Mouse (Mus musculus) MEL (cell line): ENCODE measurements around the gene P2ry2. TPM values are rescaled to one million over a fixed set of nuclear protein-coding genes. Genes with fewer than 3 reads are reported as not detected.

Source experiments
- DNase-seq: peaks from one replicate; pipeline ENCODE4 v3.0.0; 2011; ENCODE audit warnings: low read depth, low spot score
- H3K27ac ChIP-seq: 2 replicates; pipeline ENCODE4 v1.5.1; 2012; ENCODE audit warnings: low read depth, mild to moderate bottlenecking, control low read depth, low read length, moderate library complexity; ENCODE audit not compliant: control insufficient read depth
- H3K27me3 ChIP-seq, 2 experiments: fragments of 150-350 bp in 1 of 2; sonication (generic) in 1 of 2; 2 replicates each; pipeline ENCODE4 v1.6.1; 2012; ENCODE audit warnings: low read length in 2 of 2, mild to moderate bottlenecking in 2 of 2, improper control_type of control experiment in 1 of 2, moderate library complexity in 1 of 2; ENCODE audit not compliant: insufficient read depth in 2 of 2, control insufficient read depth in 1 of 2
- H3K36me3 ChIP-seq, 2 experiments: 2 replicates each; pipeline ENCODE4 v1.6.1; 2012 to 2014; ENCODE audit warnings: low read length in 2 of 2, improper control_type of control experiment in 1 of 2, inconsistent platforms in 1 of 2, mild to moderate bottlenecking in 1 of 2; ENCODE audit not compliant: insufficient read depth in 2 of 2, control insufficient read depth in 1 of 2
- H3K4me1 ChIP-seq, 2 experiments: fragments of 150-350 bp in 1 of 2; sonication (generic) in 1 of 2; 2 replicates each; pipeline ENCODE4 v1.6.1; 2012; ENCODE audit warnings: low read length in 2 of 2, improper control_type of control experiment in 1 of 2, mild to moderate bottlenecking in 1 of 2; ENCODE audit not compliant: insufficient read depth in 2 of 2, control insufficient read depth in 1 of 2
- H3K4me3 ChIP-seq, 2 experiments: fragments of 150-350 bp in 1 of 2; sonication (generic) in 1 of 2; 2 replicates each; pipeline ENCODE4 v1.5.1; 2012; ENCODE audit warnings: low read depth in 2 of 2, low read length in 2 of 2, mild to moderate bottlenecking in 2 of 2, moderate library complexity in 2 of 2, control low read depth in 1 of 2, improper control_type of control experiment in 1 of 2; ENCODE audit not compliant: control insufficient read depth in 1 of 2, insufficient read depth in 1 of 2
- H3K79me2 ChIP-seq: 2 replicates; pipeline ENCODE4 v1.6.1; 2012; ENCODE audit warnings: mild to moderate bottlenecking, low read length, moderate library complexity; ENCODE audit not compliant: control insufficient read depth, poor library complexity, insufficient read depth
- H3K9ac ChIP-seq: 2 replicates; pipeline ENCODE4 v1.6.1; 2012; ENCODE audit warnings: low read depth, mild to moderate bottlenecking, control low read depth, low read length, moderate library complexity; ENCODE audit not compliant: control insufficient read depth, poor library complexity, severe bottlenecking
- H3K9me3 ChIP-seq: fragments of 150-350 bp; sonication (generic); replicated peaks from 2 replicates; pipeline ENCODE4 v1.6.1; 2012; ENCODE audit warnings: mild to moderate bottlenecking, low read length, improper control_type of control experiment, moderate library complexity; ENCODE audit not compliant: insufficient read depth
- BHLHE40 ChIP-seq: IDR thresholded peaks from 2 replicates; pipeline ENCODE4 v1.6.1; 2012; ENCODE audit warnings: low read depth, mild to moderate bottlenecking, inconsistent platforms, low read length, improper control_type of control experiment, borderline replicate concordance
- CHD1 ChIP-seq: IDR thresholded peaks from 2 replicates; pipeline ENCODE4 v1.6.1; 2012; ENCODE audit warnings: low read depth, mild to moderate bottlenecking, inconsistent platforms, low read length, improper control_type of control experiment
- CHD2 ChIP-seq: IDR thresholded peaks from 2 replicates; pipeline ENCODE4 v1.6.1; 2011; ENCODE audit warnings: low read length, improper control_type of control experiment
- CTCF ChIP-seq, 3 experiments: IDR thresholded peaks in 2 of 3; conservative IDR thresholded peaks in 1 of 3; 2 replicates each; pipeline ENCODE4 v1.5.1; 2011 to 2012; ENCODE audit warnings: low read length in 3 of 3, low read depth in 2 of 3, mild to moderate bottlenecking in 2 of 3, improper control_type of control experiment in 1 of 3, inconsistent platforms in 1 of 3, mixed read lengths in 1 of 3, moderate library complexity in 1 of 3; ENCODE audit not compliant: control insufficient read depth in 1 of 3, insufficient read depth in 1 of 3, poor library complexity in 1 of 3, severe bottlenecking in 1 of 3
- E2F4 ChIP-seq: IDR thresholded peaks from 2 replicates; pipeline ENCODE4 v1.6.1; 2011; ENCODE audit warnings: low read depth, low read length, improper control_type of control experiment, borderline replicate concordance
- EP300 ChIP-seq, 2 experiments: IDR thresholded peaks; 2 replicates each; pipeline ENCODE4 v1.6.1; 2011; ENCODE audit warnings: improper control_type of control experiment in 2 of 2, low read length in 2 of 2, low read depth in 1 of 2, mild to moderate bottlenecking in 1 of 2
- GATA1 ChIP-seq: IDR thresholded peaks from 2 replicates; pipeline ENCODE4 v1.6.1; 2011; ENCODE audit warnings: low read depth, low read length, improper control_type of control experiment
- HCFC1 ChIP-seq: IDR thresholded peaks from 2 replicates; pipeline ENCODE4 v1.6.1; 2012; ENCODE audit warnings: low read depth, mild to moderate bottlenecking, inconsistent platforms, low read length, improper control_type of control experiment, moderate library complexity
- KAT2A ChIP-seq: conservative IDR thresholded peaks from 2 replicates; pipeline ENCODE4 v1.6.1; 2012; ENCODE audit warnings: low read depth, low read length, improper control_type of control experiment, inconsistent platforms
- MAFK ChIP-seq: IDR thresholded peaks from 2 replicates; pipeline ENCODE4 v1.6.1; 2011; ENCODE audit warnings: low read depth, mild to moderate bottlenecking, low read length, improper control_type of control experiment, borderline replicate concordance
- MAX ChIP-seq: IDR thresholded peaks from 2 replicates; pipeline ENCODE4 v1.6.1; 2011; ENCODE audit warnings: low read length, improper control_type of control experiment
- MAZ ChIP-seq: IDR thresholded peaks from 2 replicates; pipeline ENCODE4 v1.6.1; 2012; ENCODE audit warnings: low read depth, mild to moderate bottlenecking, inconsistent platforms, low read length, improper control_type of control experiment
- MEF2A ChIP-seq: IDR thresholded peaks from 2 replicates; pipeline ENCODE4 v1.6.1; 2014; ENCODE audit warnings: low read depth, mild to moderate bottlenecking, inconsistent platforms, low read length, improper control_type of control experiment; ENCODE audit not compliant: poor library complexity, insufficient replicate concordance, severe bottlenecking; ENCODE audit errors: extremely low read depth
- MYC ChIP-seq: IDR thresholded peaks from 2 replicates; pipeline ENCODE4 v1.6.1; 2011; ENCODE audit warnings: low read depth, mild to moderate bottlenecking, low read length, improper control_type of control experiment, moderate library complexity
- NELFE ChIP-seq: IDR thresholded peaks from 2 replicates; pipeline ENCODE4 v1.6.1; 2011; ENCODE audit warnings: low read depth, low read length, improper control_type of control experiment
- NRF1 ChIP-seq: IDR thresholded peaks from 2 replicates; pipeline ENCODE4 v1.6.1; 2014; ENCODE audit warnings: low read depth, mild to moderate bottlenecking, inconsistent platforms, low read length, improper control_type of control experiment, moderate library complexity; ENCODE audit not compliant: poor library complexity, insufficient read depth, severe bottlenecking
- POLR2A ChIP-seq, 2 experiments: IDR thresholded peaks; 2 replicates each; pipeline ENCODE4 v1.6.1; 2011 to 2012; ENCODE audit warnings: low read length in 2 of 2, mild to moderate bottlenecking in 2 of 2, control low read depth in 1 of 2, improper control_type of control experiment in 1 of 2, low read depth in 1 of 2, moderate library complexity in 1 of 2; ENCODE audit not compliant: control insufficient read depth in 1 of 2, insufficient read depth in 1 of 2, poor library complexity in 1 of 2
- POLR2AphosphoS2 ChIP-seq: IDR thresholded peaks from 2 replicates; pipeline ENCODE4 v1.6.1; 2011; ENCODE audit warnings: low read length, improper control_type of control experiment
- POLR2AphosphoS5 ChIP-seq: IDR thresholded peaks from 2 replicates; pipeline ENCODE4 v1.6.1; 2012; ENCODE audit warnings: low read depth, borderline replicate concordance, mild to moderate bottlenecking, inconsistent platforms, low read length, moderate library complexity, mixed read lengths
- RAD21 ChIP-seq: IDR thresholded peaks from 2 replicates; pipeline ENCODE4 v1.6.1; 2011; ENCODE audit warnings: mild to moderate bottlenecking, low read depth, low read length, improper control_type of control experiment
- RCOR1 ChIP-seq: IDR thresholded peaks from 2 replicates; pipeline ENCODE4 v1.6.1; 2012; ENCODE audit warnings: low read depth, mild to moderate bottlenecking, inconsistent platforms, low read length, improper control_type of control experiment
- SIN3A ChIP-seq: IDR thresholded peaks from 2 replicates; pipeline ENCODE4 v1.6.1; 2012; ENCODE audit warnings: low read length, improper control_type of control experiment, inconsistent platforms
- SMC3 ChIP-seq: IDR thresholded peaks from 2 replicates; pipeline ENCODE4 v1.6.1; 2011; ENCODE audit warnings: low read depth, low read length, improper control_type of control experiment
- TCF12 ChIP-seq: IDR thresholded peaks from 2 replicates; pipeline ENCODE4 v1.6.1; 2014; ENCODE audit warnings: low read depth, mild to moderate bottlenecking, inconsistent platforms, low read length, improper control_type of control experiment, moderate library complexity
- USF1 ChIP-seq: IDR thresholded peaks from 2 replicates; pipeline ENCODE4 v1.6.1; 2014; ENCODE audit warnings: low read depth, mild to moderate bottlenecking, inconsistent platforms, low read length, improper control_type of control experiment, moderate library complexity
- USF2 ChIP-seq, 2 experiments: IDR thresholded peaks; 2 replicates each; pipeline ENCODE4 v1.6.1; 2011 to 2012; ENCODE audit warnings: improper control_type of control experiment in 2 of 2, low read length in 2 of 2, borderline replicate concordance in 1 of 2, inconsistent platforms in 1 of 2, low read depth in 1 of 2, mild to moderate bottlenecking in 1 of 2; ENCODE audit not compliant: insufficient read depth in 1 of 2
- ZMIZ1 ChIP-seq: IDR thresholded peaks from 2 replicates; pipeline ENCODE4 v1.6.1; 2012; ENCODE audit warnings: low read depth, mild to moderate bottlenecking, inconsistent platforms, low read length, improper control_type of control experiment, moderate library complexity
- ZNF384 ChIP-seq: IDR thresholded peaks from 2 replicates; pipeline ENCODE4 v1.6.1; 2012; ENCODE audit warnings: low read depth, mild to moderate bottlenecking, inconsistent platforms, low read length, improper control_type of control experiment
- polyA plus RNA-seq, 2 experiments: library from polyadenylated mRNA; stranded (reverse) in 1 of 2; unstranded in 1 of 2; fragments of >175 nt in 1 of 2; fragments of >200 nt in 1 of 2; gene quantifications; 2 replicates each; pipeline versions ENCODE4 v1.2.1 to v1.2.4; 2012; ENCODE audit warnings: low replicate concordance in 2 of 2, low read depth in 1 of 2; ENCODE audit not compliant: insufficient read length in 2 of 2, insufficient read depth in 1 of 2, missing spikeins in 1 of 2
- total RNA-seq: library from RNA; depleted of rRNA; stranded (reverse); fragments of 300-350 nt; gene quantifications from 2 replicates; pipeline ENCODE4 v1.2.3, GENCODE M21; 2012; rRNA removed

The P2ry2 gene
- 0.10 and 0.23 TPM in 2 replicates for total RNA-seq
- polyA plus RNA-seq = under 1 TPM in 1 of 2 experiments, not detected in 1; 0.86 TPM

GRCm38 (mm10) chr7:101012541-101012940 is at the start of gene P2ry2:
Gene P2ry2 (minus strand): TSS chr7:101012866.
- Histone ChIP-seq H3K27me3 (peaks cover 2 to 5% of the 10 kb centered on the region in 2 experiments; a peak in 3 of 4 replicates), H3K4me1 (no peaks in the 10 kb centered on the region), H3K36me3 (no peaks in the 10 kb centered on the region), H3K9me3 (no peaks in the 10 kb centered on the region), H3K79me2 (no peaks in the 10 kb centered on the region), H3K4me3 (peak within 1 kb of the TSS in 1 of 2 experiments; percentile 3; a peak in 1 of 4 replicates), H3K27ac (no peak within 1 kb of the TSS), H3K9ac (no peak within 1 kb of the TSS)
- TF ChIP-seq EP300 (IDR thresholded peaks at IDR 0.05; ENCODE audit: low read depth in 1 of 2, low read length in 2 of 2) (no peak), MYC (no peak), CHD2 (no peak), RAD21 (no peak), MAX (no peak), USF1 (no peak), BHLHE40 (no peak), MAFK (no peak), MAZ (no peak), E2F4 (no peak), RCOR1 (no peak), SIN3A (no peak), CHD1 (no peak), HCFC1 (no peak), TCF12 (no peak), POLR2AphosphoS2 (no peak)
- DNase-seq = no peak

- DNase-seq = no peak
- Histone ChIP-seq H3K4me3 (no peak overlapping the region), H3K27me3 (peaks cover 1 to 4% of the 10 kb centered on the region in 2 experiments; a peak in 3 of 4 replicates), H3K9me3 (no peaks in the 10 kb centered on the region), H3K27ac (no peak overlapping the region), H3K4me1 (peaks cover 2 to 12% of the 10 kb centered on the region in 2 experiments; a peak in 2 of 4 replicates), H3K79me2 (no peaks in the 10 kb centered on the region), H3K36me3 (peaks cover 0 to 3% of the 10 kb centered on the region in 2 experiments; a peak in 2 of 4 replicates), H3K9ac (no peak overlapping the region)
- TF ChIP-seq NRF1 (no peak), SMC3 (no peak), MAZ (no peak), POLR2A (IDR thresholded peaks at IDR 0.05; ENCODE audit: control insufficient read depth in 1 of 2, insufficient read depth in 1 of 2, low read depth in 1 of 2, low read length in 2 of 2, poor library complexity in 1 of 2) (no peak), KAT2A (no peak), MAX (no peak), CHD2 (no peak), USF2 (IDR thresholded peaks at IDR 0.05; ENCODE audit: borderline replicate concordance in 1 of 2, insufficient read depth in 1 of 2, low read depth in 1 of 2, low read length in 2 of 2) (no peak), MYC (no peak), CTCF (IDR thresholded peaks at IDR 0.05 in 2 of 3, conservative IDR thresholded peaks at IDR 0.05 in 1 of 3; ENCODE audit: control insufficient read depth in 1 of 3, insufficient read depth in 1 of 3, low read depth in 2 of 3, low read length in 3 of 3, poor library complexity in 1 of 3, severe bottlenecking in 1 of 3) (no peak), E2F4 (no peak), ZNF384 (no peak), BHLHE40 (no peak), TCF12 (no peak), ZMIZ1 (no peak), MEF2A (no peak), EP300 (IDR thresholded peaks at IDR 0.05; ENCODE audit: low read depth in 1 of 2, low read length in 2 of 2) (no peak), GATA1 (no peak), POLR2AphosphoS5 (no peak), NELFE (no peak)
These were observed 49.6 kb upstream of the P2ry2 start for GRCm38 (mm10) chr7:101062246-101062645.
